Mouse (Mus musculus): ENCODE results near the gene Gfod1.

GRCm38 (mm10) chr13:43251391-43251790 is 52.6 kb downstream of the Gfod1 start:
- no peak for TF ChIP-seq POU5F1 (IDR thresholded peaks at IDR 0.05; ENCODE audit: borderline replicate concordance, low read length)
- no peak for TF ChIP-seq CTCF (conservative IDR thresholded peaks at IDR 0.05; ENCODE audit: low read length)
- no peak for TF ChIP-seq NANOG (IDR thresholded peaks at IDR 0.05; ENCODE audit: borderline replicate concordance, low read length)
